Mouse (Mus musculus): ENCODE measurements around the gene Gm4756. TPM values are rescaled to one million over a fixed set of nuclear protein-coding genes. Genes with fewer than 3 reads are reported as not detected.
"Not testable (repeated sequence)": the region's sequence is repeated elsewhere in the genome, so short reads cannot be mapped to it uniquely, and the experiment has no call there.

Gm4756 gene
- polyA plus RNA-seq (2015; fragmentation: Nextera tagmentation; extraction: Ambion mirVana): 0.14 TPM in 1 of 2 replicates, not detected in the other

DNA sequence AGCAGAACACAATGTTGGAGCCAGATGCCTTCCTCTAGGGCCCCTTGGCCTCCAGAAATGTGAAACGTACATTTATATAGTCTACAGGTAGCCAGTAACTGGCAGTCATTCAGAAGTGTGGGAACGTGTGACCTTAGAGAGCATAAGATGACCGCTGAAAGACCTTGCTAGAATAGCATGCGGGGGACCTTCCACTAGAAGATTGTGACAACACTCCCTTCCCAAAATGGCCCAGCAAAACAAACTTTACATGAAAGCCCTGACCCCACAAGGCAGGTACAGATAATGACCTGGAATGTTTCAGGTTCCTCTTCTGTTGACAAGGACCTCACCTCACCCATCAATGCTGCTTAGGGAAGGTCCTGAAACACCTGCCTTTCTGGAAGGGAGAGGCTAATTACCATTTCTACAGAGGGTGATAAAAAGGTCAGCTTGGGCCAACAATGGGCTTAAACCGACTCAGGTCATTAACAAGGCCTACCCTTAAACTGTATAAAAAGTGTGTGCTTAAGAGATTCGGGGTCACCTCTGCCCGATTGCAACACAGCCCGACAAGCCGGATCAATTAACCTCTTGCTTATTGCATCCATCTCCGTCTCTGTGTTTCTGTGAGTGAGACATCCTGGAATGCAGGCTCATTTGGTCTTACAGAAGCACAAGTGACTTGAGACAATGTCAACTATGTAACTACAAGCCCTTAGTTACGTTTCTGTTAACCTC lies at the start of gene Gm4756:
TSS of gene Gm4756 (minus strand) at position 51 of the 720 bp plus-strand sequence.
- no peaks in the 10 kb centered on the region for H3K4me1 ChIP-seq (replicated peaks)
- no peaks in the 10 kb centered on the region for H3K9me3 ChIP-seq
- H3K27ac ChIP-seq: no peak within 1 kb of the TSS
- H3K4me2 ChIP-seq (replicated peaks): no peak within 1 kb of the TSS
- H3K9ac ChIP-seq: no peak within 1 kb of the TSS
- H3K36me3 ChIP-seq: no peaks in the 10 kb centered on the region
- no peak for ATAC-seq
- WGBS: 72% methylated on average over 11 of the region's 11 CpGs
- H3K4me3 ChIP-seq (replicated peaks): no peak within 1 kb of the TSS
- H3K27me3 ChIP-seq (replicated peaks): no peaks in the 10 kb centered on the region

DNA sequence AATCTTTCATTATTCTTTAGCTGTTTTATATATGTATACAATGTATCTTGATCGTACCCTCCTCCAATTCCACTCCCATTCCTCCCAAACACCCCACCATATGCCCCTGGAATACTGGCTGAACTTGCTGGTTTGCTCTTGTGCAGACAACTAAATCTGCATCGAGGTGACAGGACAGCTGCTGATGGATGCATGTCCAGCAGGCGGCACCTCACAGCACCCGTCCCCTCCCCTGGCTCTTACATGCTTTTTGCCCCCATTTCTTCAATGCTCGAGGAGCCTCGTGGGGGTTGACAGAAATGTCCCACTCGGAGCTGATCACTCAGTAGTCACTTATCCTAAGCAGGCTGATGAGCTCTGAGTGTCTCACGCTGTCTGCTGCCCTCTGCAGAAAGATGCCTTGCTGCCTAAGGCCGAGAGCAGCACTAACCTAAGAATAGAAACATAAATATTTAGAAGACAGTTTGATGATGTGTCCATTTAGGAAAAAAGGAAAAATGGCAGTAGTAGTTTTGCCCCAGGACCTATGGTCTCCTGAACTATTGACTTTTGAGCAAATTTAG lies 45.5 kb upstream of the Gm4756 start:
- ATAC-seq: peak; percentile 41; the same call in 1 of the 2 replicates
- no peak overlapping the region for H3K9ac ChIP-seq
- 0 out of 2 replicates have a peak, but pooled peaks cover 2% of the 10 kb centered on the region for H3K4me1 ChIP-seq (replicated peaks)
- H3K9me3 ChIP-seq: no peaks in the 10 kb centered on the region
- H3K27ac ChIP-seq: no peak overlapping the region
- 0 out of 2 replicates have a peak overlapping the region, but pooled peaks have one; percentile 3 for H3K4me3 ChIP-seq (replicated peaks)
- 28% methylated on average over 9 of the region's 9 CpGs for WGBS
- H3K27me3 ChIP-seq (replicated peaks): no peaks in the 10 kb centered on the region
- H3K36me3 ChIP-seq: no peaks in the 10 kb centered on the region
- H3K4me2 ChIP-seq (replicated peaks): peak overlapping the region; percentile 33

DNA sequence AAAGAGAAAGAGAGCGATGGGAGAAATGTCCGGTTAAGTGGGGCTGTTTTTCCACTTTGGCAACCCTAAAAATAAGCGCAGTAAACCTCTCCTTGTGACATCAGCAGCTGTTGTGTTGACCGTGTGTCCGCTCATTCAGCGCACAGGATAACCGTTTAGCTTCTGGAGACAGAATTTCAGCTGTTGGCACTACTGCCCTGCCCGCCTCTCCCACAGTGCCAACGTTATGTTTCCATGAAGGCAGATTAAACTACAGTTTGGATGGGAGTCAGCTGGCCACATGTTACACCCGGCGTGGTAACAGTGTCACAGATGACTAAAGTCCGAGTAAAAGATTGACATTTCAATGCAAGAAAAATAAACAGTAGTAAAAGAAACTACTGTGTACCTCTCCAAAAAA lies 45.0 kb upstream of the Gm4756 start:
- ATAC-seq: no peak
- peak overlapping the region; percentile 33; the same call in 1 of the 2 replicates for H3K4me2 ChIP-seq (replicated peaks)
- WGBS: 56% methylated on average over 12 of the region's 12 CpGs

DNA sequence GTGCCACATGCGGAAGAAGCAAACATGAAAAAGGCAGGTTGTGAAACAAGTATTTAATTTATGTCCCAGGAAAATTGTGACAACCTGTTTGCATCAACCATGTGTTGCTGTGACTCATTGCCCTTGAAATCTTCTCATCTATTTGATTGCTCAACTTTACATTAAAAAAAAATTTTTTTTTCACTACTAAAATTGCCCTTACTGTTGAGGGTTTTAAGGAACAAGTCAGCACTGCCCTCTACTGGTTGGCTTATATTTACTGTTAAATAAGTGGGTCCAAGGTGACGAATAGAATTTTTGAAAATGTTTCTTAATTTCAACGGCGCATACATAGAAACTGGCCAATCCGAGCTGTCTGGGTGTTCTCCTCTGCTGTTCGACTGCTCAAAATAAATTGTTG lies 44.4 kb upstream of the Gm4756 start:
- no peak overlapping the region for H3K9ac ChIP-seq
- H3K9me3 ChIP-seq: no peaks in the 10 kb centered on the region
- H3K27me3 ChIP-seq (replicated peaks): no peaks in the 10 kb centered on the region
- H3K4me3 ChIP-seq (replicated peaks): no peak overlapping the region
- 0 out of 2 replicates have a peak, but pooled peaks cover 2% of the 10 kb centered on the region for H3K4me1 ChIP-seq (replicated peaks)
- WGBS: 45% methylated on average over 6 of the region's 6 CpGs
- H3K36me3 ChIP-seq: no peaks in the 10 kb centered on the region
- 0 out of 2 replicates have a peak overlapping the region, but pooled peaks have one; percentile 33 for H3K4me2 ChIP-seq (replicated peaks)
- no peak for ATAC-seq
- no peak overlapping the region for H3K27ac ChIP-seq

More for the DNA sequence above, 45.0 kb upstream of the Gm4756 start:
- H3K27me3 ChIP-seq (replicated peaks): no peaks in the 10 kb centered on the region
- H3K9ac ChIP-seq: no peak overlapping the region
- no peak overlapping the region for H3K27ac ChIP-seq
- H3K36me3 ChIP-seq: no peaks in the 10 kb centered on the region
- H3K4me3 ChIP-seq (replicated peaks): no peak overlapping the region
- H3K4me1 ChIP-seq (replicated peaks): 0 out of 2 replicates have a peak, but pooled peaks cover 2% of the 10 kb centered on the region
- H3K9me3 ChIP-seq: no peaks in the 10 kb centered on the region

DNA sequence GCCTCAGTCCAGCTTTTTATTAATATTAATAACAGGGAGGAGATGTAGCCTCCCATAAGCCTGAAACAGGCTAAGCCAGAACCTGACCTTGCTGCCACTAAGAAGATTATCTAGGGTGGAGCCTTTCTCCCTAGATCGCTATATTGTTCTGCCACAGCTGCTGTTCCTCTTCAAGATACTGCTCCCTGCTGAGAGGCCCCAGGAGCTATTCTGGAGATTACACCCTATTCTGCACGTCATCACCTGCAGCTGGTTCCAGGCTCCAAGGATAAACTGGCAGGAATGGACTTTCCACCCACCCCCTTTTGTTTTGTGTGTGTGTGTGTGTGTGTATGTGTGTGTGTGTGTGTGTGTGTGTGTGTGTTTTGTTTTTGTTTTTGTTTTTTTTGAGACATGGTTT lies 38.8 kb upstream of the Gm4756 start:
- 44% methylated on average over 2 of the region's 2 CpGs for WGBS
- not testable (repeated sequence) for ATAC-seq; H3K27ac ChIP-seq; H3K4me3 ChIP-seq (replicated peaks); H3K9me3 ChIP-seq; H3K9ac ChIP-seq; H3K27me3 ChIP-seq (replicated peaks); H3K4me2 ChIP-seq (replicated peaks); H3K36me3 ChIP-seq; H3K4me1 ChIP-seq (replicated peaks)

DNA sequence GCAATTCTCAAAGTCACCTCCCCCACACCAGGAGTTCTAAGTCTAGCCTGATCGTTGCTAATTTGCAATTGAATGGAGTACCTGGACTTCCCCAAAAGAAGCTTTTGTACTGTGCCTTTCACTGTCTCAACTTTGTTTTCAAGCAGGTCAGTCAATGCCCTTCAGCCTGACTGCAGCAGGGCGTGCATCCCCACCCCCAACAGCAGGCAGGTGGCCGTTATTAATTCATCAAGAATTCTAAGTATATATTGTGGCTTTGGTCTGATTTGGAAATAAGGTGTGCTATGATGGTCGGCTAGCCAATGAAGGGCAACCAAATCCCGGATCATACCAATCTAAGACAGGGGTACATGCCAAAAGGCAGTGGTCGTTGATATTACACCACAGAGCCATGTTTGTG lies 38.3 kb upstream of the Gm4756 start:
- not testable (repeated sequence) for H3K4me3 ChIP-seq (replicated peaks); H3K27ac ChIP-seq; ATAC-seq; H3K9me3 ChIP-seq; H3K4me2 ChIP-seq (replicated peaks); H3K27me3 ChIP-seq (replicated peaks); H3K9ac ChIP-seq; H3K36me3 ChIP-seq; H3K4me1 ChIP-seq (replicated peaks)
- 55% methylated on average over 6 of the region's 6 CpGs for WGBS

DNA sequence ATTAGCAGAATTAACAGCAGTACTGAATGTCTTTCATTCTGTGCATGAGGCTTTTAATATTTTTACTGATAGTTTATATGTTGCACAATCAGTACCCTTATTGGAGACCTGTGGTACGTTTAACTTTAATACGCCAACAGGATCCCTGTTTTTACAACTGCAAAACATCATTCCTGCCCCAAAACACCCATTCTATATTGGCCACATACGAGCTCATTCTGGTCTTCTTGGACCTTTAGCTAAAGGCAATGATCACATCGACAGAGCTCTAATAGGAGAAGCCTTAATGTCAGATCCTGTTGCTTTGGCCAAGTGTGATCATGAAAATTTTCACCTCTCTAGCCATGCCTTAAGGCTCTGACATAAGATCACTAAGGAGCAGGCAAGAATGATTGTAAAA lies 37.1 kb upstream of the Gm4756 start:
- H3K36me3 ChIP-seq; H3K9me3 ChIP-seq; H3K4me2 ChIP-seq (replicated peaks); H3K27ac ChIP-seq; H3K9ac ChIP-seq; H3K4me1 ChIP-seq (replicated peaks); H3K27me3 ChIP-seq (replicated peaks); ATAC-seq; H3K4me3 ChIP-seq (replicated peaks): not testable (repeated sequence)
- 79% methylated on average over 4 of the region's 4 CpGs for WGBS

DNA sequence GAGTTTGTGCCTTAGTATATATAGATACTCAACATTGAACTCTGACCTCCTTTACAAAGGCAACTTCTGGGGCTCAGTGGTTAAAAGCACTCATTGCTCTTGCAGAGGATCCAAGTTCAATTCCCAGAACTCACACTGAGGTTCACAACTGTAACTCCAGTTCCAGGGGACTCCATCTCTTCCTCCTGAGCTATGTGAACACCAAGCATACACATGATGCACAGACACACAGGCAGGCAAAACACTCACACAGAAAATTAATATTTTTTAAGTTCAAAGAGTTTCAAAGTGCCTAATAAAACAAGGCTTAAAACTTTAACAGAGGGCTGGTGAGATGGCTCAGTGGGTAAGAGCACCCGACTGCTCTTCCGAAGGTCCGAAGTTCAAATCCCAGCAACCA lies 34.2 kb upstream of the Gm4756 start:
- H3K27ac ChIP-seq: no peak overlapping the region
- no peaks in the 10 kb centered on the region for H3K36me3 ChIP-seq
- no peaks in the 10 kb centered on the region for H3K4me1 ChIP-seq (replicated peaks)
- H3K4me2 ChIP-seq (replicated peaks): no peak overlapping the region
- WGBS: 92% methylated on average over 3 of the region's 3 CpGs
- no peak for ATAC-seq
- H3K4me3 ChIP-seq (replicated peaks): no peak overlapping the region
- no peaks in the 10 kb centered on the region for H3K27me3 ChIP-seq (replicated peaks)
- no peaks in the 10 kb centered on the region for H3K9me3 ChIP-seq
- no peak overlapping the region for H3K9ac ChIP-seq

DNA sequence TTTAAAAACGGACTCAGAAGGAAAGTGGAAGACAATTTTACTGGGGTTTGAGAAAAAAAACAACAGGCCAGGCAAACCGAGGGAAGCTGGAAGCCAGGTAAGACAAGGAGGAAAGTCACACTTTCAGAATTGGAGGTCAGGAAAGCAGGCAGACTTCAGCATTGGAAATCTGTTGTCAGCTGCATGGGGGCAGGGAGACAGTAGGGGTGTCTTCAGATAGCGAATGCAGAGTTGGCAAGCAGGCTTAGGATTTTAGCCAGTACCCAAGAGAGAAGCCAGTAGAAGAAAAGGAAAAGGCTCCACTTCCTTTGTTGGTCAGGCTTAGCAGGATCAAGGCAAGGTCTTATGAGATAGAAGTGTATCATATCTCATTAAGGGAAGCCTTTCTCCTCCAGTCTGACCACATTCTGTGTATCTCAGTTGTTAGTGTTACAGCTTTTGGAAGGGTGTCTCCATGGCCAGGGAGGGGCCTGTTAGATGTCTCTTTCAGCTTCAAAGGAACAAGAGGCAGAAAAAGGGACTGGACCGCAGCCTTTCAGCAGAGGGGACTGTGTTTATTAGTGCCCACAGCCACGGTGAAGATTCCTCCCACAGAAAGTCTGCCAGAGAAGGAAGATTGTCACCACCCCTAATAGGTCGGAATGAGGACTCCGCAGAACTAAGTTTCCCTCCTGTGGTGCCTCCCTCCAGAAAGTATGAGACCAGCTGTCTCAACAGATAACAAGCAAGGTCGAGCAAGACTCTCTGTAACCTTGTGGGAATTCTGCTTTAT lies 33.2 kb upstream of the Gm4756 start:
- H3K4me2 ChIP-seq (replicated peaks): no peak overlapping the region
- no peak overlapping the region for H3K4me3 ChIP-seq (replicated peaks)
- WGBS: 57% methylated on average over 8 of the region's 8 CpGs
- ATAC-seq: no peak
- H3K27me3 ChIP-seq (replicated peaks): no peaks in the 10 kb centered on the region
- no peaks in the 10 kb centered on the region for H3K4me1 ChIP-seq (replicated peaks)
- H3K9ac ChIP-seq: no peak overlapping the region
- H3K36me3 ChIP-seq: no peaks in the 10 kb centered on the region
- H3K27ac ChIP-seq: no peak overlapping the region
- H3K9me3 ChIP-seq: no peaks in the 10 kb centered on the region

DNA sequence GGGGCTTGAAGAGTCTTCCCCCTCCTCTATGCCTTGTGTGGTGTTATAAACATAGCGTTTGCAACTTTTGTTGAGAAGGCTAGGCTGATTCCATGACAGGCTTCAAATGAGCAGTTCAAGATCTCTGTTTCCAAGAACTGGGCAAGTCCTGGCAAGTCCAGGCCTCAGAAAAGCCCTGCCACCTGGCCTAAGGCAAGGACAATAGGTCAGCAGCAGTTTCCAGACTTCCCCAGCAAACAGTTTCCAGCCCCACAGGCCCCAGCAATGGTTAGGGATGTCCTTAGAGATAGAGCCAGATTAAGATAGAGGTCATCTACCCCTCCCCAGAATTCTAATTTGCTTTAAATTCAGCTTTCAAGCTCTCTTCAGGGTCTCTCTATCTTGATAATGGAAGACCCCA lies 32.5 kb upstream of the Gm4756 start:
- no peak for ATAC-seq
- Histone ChIP-seq H3K36me3 (no peaks in the 10 kb centered on the region), H3K9ac (no peak overlapping the region), H3K4me1 (replicated peaks) (no peaks in the 10 kb centered on the region), H3K27ac (no peak overlapping the region), H3K4me2 (replicated peaks) (no peak overlapping the region), H3K4me3 (replicated peaks) (no peak overlapping the region), H3K27me3 (replicated peaks) (no peaks in the 10 kb centered on the region), H3K9me3 (no peaks in the 10 kb centered on the region)
- WGBS: 90% methylated on average over 1 of the region's 1 CpGs

DNA sequence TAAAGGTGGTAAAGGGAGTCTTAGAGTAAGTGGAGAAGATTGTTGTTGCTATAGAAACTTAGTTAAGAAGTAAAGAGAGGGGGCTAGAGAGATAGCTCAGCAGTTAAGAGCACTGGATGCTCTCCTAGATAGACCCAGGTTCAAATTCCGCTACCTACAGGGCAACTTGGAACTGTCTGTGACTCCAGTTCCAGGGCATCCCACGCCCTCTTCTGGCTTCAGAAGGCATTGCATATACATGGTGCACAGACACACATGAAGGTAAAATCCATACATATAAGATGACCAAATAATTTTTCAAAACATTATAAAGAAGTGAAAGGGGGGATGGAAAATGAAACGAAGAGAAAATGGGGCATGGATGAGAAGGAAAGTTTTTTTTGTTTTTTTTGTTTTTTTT lies 30.2 kb upstream of the Gm4756 start:
- no peak overlapping the region for H3K9ac ChIP-seq
- ATAC-seq: no peak
- H3K9me3 ChIP-seq: no peaks in the 10 kb centered on the region
- H3K27ac ChIP-seq: no peak overlapping the region
- H3K4me1 ChIP-seq (replicated peaks): no peaks in the 10 kb centered on the region
- H3K27me3 ChIP-seq (replicated peaks): no peaks in the 10 kb centered on the region
- H3K4me2 ChIP-seq (replicated peaks): no peak overlapping the region
- H3K36me3 ChIP-seq: no peaks in the 10 kb centered on the region
- WGBS: 79% methylated on average over 3 of the region's 3 CpGs
- no peak overlapping the region for H3K4me3 ChIP-seq (replicated peaks)

DNA sequence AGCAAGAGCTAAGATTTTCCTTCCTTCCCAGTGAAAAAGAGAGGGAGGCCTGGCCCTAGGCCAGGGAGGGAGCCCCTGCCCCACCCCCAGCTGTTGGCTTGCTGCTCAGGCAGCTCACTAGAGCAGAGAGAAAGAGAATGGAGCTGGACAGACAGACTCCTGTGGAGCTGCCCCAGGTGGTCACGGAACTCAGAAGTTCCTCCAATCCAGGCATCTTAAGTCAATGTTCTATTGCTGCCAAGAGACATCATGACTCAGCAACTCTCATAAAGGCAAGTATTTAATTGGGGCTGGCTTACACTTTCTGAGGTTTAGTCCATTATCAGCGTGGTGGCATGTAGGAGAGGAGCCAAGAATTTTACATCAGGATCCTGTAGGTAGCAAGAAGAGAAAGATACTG lies 25.4 kb upstream of the Gm4756 start:
- Histone ChIP-seq H3K9me3 (no peaks in the 10 kb centered on the region), H3K36me3 (no peaks in the 10 kb centered on the region), H3K4me1 (replicated peaks) (no peaks in the 10 kb centered on the region), H3K4me3 (replicated peaks) (no peak overlapping the region), H3K27me3 (replicated peaks) (no peaks in the 10 kb centered on the region), H3K9ac (no peak overlapping the region), H3K4me2 (replicated peaks) (no peak overlapping the region), H3K27ac (no peak overlapping the region)
- no peak for ATAC-seq
- 75% methylated on average over 2 of the region's 2 CpGs for WGBS

All from intestine, embryonic 15.5 days (tissue).